Mouse (Mus musculus) liver, adult 2 months (tissue): ENCODE data around the gene Maml2.

ENCODE experiments used
- CTCF ChIP-seq: fragments of 200-500 bp; IDR thresholded peaks from 2 replicates; pipeline ENCODE4 v1.5.1; 2011; ENCODE audit warnings: low read depth, low read length, control low read depth
- POLR2A ChIP-seq: fragments of 200-500 bp; IDR thresholded peaks from 2 replicates; pipeline ENCODE4 v1.6.1; 2011; ENCODE audit warnings: low read length, control low read depth; ENCODE audit not compliant: insufficient read depth; ENCODE audit errors: extremely low read depth

GRCm38 (mm10) chr9:13697041-13697811, 399.5 kb downstream of the Maml2 start:
- no peak for TF ChIP-seq POLR2A
- TF ChIP-seq CTCF = no peak
